Mouse (Mus musculus) heart, embryonic 13.5 days (tissue): ENCODE measurements around the gene Prss36. TPM values are rescaled to one million over a fixed set of nuclear protein-coding genes. Genes with fewer than 3 reads are reported as not detected.
A peak's percentile ranks its signal among the peaks of the same experiment; 100 is the strongest.

Experiments
- ATAC-seq: fragments of 200-750 bp; cut with Nextera tagmentation; 2 replicates; pipeline ENCODE4 v1.8.0; 2017; ENCODE audit warnings: moderate TSS enrichment; ENCODE audit not compliant: insufficient number of reproducible peaks, low FRiP score, low TSS enrichment; ENCODE audit errors: extremely low read depth
- H3K27ac ChIP-seq: fragments of 300-500 bp; sonication (generic); replicated peaks from 2 replicates; pipeline ENCODE4 v1.5.1; 2015; ENCODE audit warnings: moderate library complexity, mild to moderate bottlenecking, inconsistent platforms
- H3K27me3 ChIP-seq: fragments of 300-500 bp; sonication (generic); replicated peaks from 2 replicates; pipeline ENCODE4 v1.6.1; 2015; ENCODE audit warnings: mild to moderate bottlenecking, inconsistent platforms
- H3K36me3 ChIP-seq: fragments of 300-500 bp; sonication (generic); 2 replicates; pipeline ENCODE4 v1.6.1; 2015; ENCODE audit warnings: mild to moderate bottlenecking, inconsistent platforms
- H3K4me1 ChIP-seq: fragments of 300-500 bp; sonication (generic); 2 replicates; pipeline ENCODE4 v1.6.1; 2015; ENCODE audit warnings: inconsistent platforms
- H3K4me2 ChIP-seq: fragments of 300-500 bp; sonication (generic); 2 replicates; pipeline ENCODE4 v1.6.1; 2015; ENCODE audit warnings: inconsistent platforms, mild to moderate bottlenecking, moderate library complexity
- H3K4me3 ChIP-seq: fragments of 300-500 bp; sonication (generic); 2 replicates; pipeline ENCODE4 v1.5.1; 2015; ENCODE audit warnings: moderate library complexity, mild to moderate bottlenecking, inconsistent platforms
- H3K9ac ChIP-seq: fragments of 300-500 bp; sonication (generic); 2 replicates; pipeline ENCODE4 v1.6.1; 2015; ENCODE audit warnings: inconsistent platforms, mild to moderate bottlenecking, moderate library complexity
- H3K9me3 ChIP-seq: fragments of 300-500 bp; sonication (generic); 2 replicates; pipeline ENCODE4 v1.6.1; 2016; ENCODE audit warnings: inconsistent platforms
- WGBS: fragments of 180-500 bp; shearing (Covaris S2); methylation state at CpG from one replicate; pipeline ENCODE4 v1.1.7; 2015; ENCODE audit warnings: mixed read lengths; 5-methylcytosine and 5-hydroxymethylcytosine counted together
- polyA plus RNA-seq: library from polyadenylated mRNA; unstranded; fragments of >200 nt; fragmentation: Nextera tagmentation; extraction: Ambion mirVana; gene quantifications from 2 replicates; pipeline ENCODE4 v1.2.1, GENCODE M21; 2015

Gene Prss36
- polyA plus RNA-seq, 1 experiment from 2014 or later = 8.4 TPM

DNA sequence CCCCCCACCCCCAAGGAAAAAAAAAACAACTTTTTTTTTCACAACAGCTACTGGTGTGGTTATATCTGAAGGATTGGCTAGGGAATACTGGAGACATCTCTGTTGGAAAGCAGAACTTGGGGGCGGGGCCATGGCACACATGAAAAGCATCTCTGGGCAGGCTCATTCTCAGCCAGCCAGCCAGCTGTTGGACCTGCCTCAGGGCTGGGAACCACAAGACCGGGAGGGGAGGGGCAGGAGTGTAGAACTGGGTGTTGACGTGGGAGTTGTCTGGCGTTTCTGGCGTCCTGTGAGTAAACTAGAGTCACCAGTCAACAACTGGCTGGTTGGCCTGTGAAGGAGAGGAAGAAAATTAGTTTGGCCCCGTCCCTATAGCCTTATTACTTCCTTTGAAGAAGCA lies 60.6 kb downstream of the Prss36 start:
- WGBS = 66% methylated on average over 6 of the region's 6 CpGs
- Histone ChIP-seq H3K4me1 (peaks cover 48% of the 10 kb centered on the region), H3K27me3 (no peaks in the 10 kb centered on the region), H3K4me2 (no peak overlapping the region), H3K4me3 (no peak overlapping the region), H3K9me3 (no peaks in the 10 kb centered on the region), H3K36me3 (peaks cover 94% of the 10 kb centered on the region), H3K27ac (no peak overlapping the region), H3K9ac (peak overlapping the region; percentile 30; the same call in 1 of the 2 replicates)
- no peak for ATAC-seq

Other genes starting within 250 kb of the Prss36 start
- gene Bcl7c, start 237.8 kb downstream of the Prss36 start, polyA plus RNA-seq = 30.7 and 35.8 TPM in 2 replicates
- 4.6 TPM in 2 replicates for gene Ctf1, start 234.0 kb downstream of the Prss36 start, polyA plus RNA-seq
- gene Ctf2, start 214.6 kb downstream of the Prss36 start, polyA plus RNA-seq = 0.08 TPM in 1 of 2 replicates, not detected in the other
- 1.8 and 3.0 TPM in 2 replicates for gene Fbxl19, start 202.2 kb downstream of the Prss36 start, polyA plus RNA-seq
- 15.8 and 15.9 TPM in 2 replicates for gene Orai3, start 176.9 kb downstream of the Prss36 start, polyA plus RNA-seq
- gene Setd1a, start 170.1 kb downstream of the Prss36 start, polyA plus RNA-seq = 12.6 and 17.0 TPM in 2 replicates
- not detected in 2 replicates for gene Gm49388, start 161.1 kb downstream of the Prss36 start, polyA plus RNA-seq
- gene Hsd3b7, start 146.1 kb downstream of the Prss36 start, polyA plus RNA-seq = 19.5 and 21.6 TPM in 2 replicates
- gene Stx4a, start 122.4 kb downstream of the Prss36 start, polyA plus RNA-seq = 39.2 and 48.9 TPM in 2 replicates
- gene Stx1b, start 122.2 kb downstream of the Prss36 start, polyA plus RNA-seq = 1.1 and 1.7 TPM in 2 replicates
- gene Zfp646, start 70.5 kb downstream of the Prss36 start, polyA plus RNA-seq = 5.6 and 6.6 TPM in 2 replicates
- 9.7 and 10.4 TPM in 2 replicates for gene Zfp668, start 69.9 kb downstream of the Prss36 start, polyA plus RNA-seq
- gene Prss53, start 55.8 kb downstream of the Prss36 start, polyA plus RNA-seq = 1.4 and 1.5 TPM in 2 replicates
- gene Gm21974, start 51.3 kb downstream of the Prss36 start, polyA plus RNA-seq = not detected in 2 replicates
- 109 and 120 TPM in 2 replicates for gene Vkorc1, start 51.1 kb downstream of the Prss36 start, polyA plus RNA-seq
- gene Bckdk, start 42.6 kb downstream of the Prss36 start, polyA plus RNA-seq = 145 and 150 TPM in 2 replicates
- gene Kat8, start 34.2 kb downstream of the Prss36 start, polyA plus RNA-seq = 25.1 and 27.0 TPM in 2 replicates
- gene Prss8, start 16.6 kb downstream of the Prss36 start, polyA plus RNA-seq = 1.6 and 1.8 TPM in 2 replicates
- gene Fus, start 20.7 kb upstream of the Prss36 start, polyA plus RNA-seq = 310 and 313 TPM in 2 replicates
- gene Pycard, start 47.1 kb upstream of the Prss36 start, polyA plus RNA-seq = 39.1 and 42.6 TPM in 2 replicates
- gene Trim72, start 57.2 kb upstream of the Prss36 start, polyA plus RNA-seq = 0.76 and 1.0 TPM in 2 replicates
- gene Itgam, start 115.9 kb upstream of the Prss36 start, polyA plus RNA-seq = 0.31 and 0.51 TPM in 2 replicates
- not detected in 2 replicates for gene Gm49368, start 116.0 kb upstream of the Prss36 start, polyA plus RNA-seq
- gene Itgax, start 182.8 kb upstream of the Prss36 start, polyA plus RNA-seq = 0.11 and 0.15 TPM in 2 replicates
- gene Itgad, start 207.7 kb upstream of the Prss36 start, polyA plus RNA-seq = 0.25 TPM in 1 of 2 replicates, not detected in the other